Mouse (Mus musculus) ES-Bruce4 (cell line): ENCODE measurements at regions not wholly inside any gene's neighbourhood (a gene's known extent, or its start where the extent isn't known, plus 50 kb on each side); places are given as distances from the start of the nearest gene placed in this dataset.

ENCODE experiments used
- H3K27ac ChIP-seq: 2 replicates; pipeline ENCODE4 v1.5.1; 2012; ENCODE audit warnings: low read length, inconsistent platforms; ENCODE audit not compliant: insufficient read depth
- H3K27me3 ChIP-seq: 2 replicates; pipeline ENCODE4 v1.6.1; 2012; ENCODE audit warnings: mild to moderate bottlenecking, low read length, inconsistent platforms; ENCODE audit not compliant: control insufficient read depth, poor library complexity, insufficient read depth, severe bottlenecking
- H3K36me3 ChIP-seq: 2 replicates; pipeline ENCODE4 v1.6.1; 2012; ENCODE audit warnings: inconsistent platforms, mild to moderate bottlenecking, low read length, moderate library complexity; ENCODE audit not compliant: control insufficient read depth, poor library complexity, insufficient read depth, severe bottlenecking
- H3K4me1 ChIP-seq: one replicate; pipeline ENCODE4 v1.8.1; 2011; ENCODE audit warnings: low read length; ENCODE audit not compliant: control insufficient read depth, insufficient read depth
- H3K4me3 ChIP-seq: 2 replicates; pipeline ENCODE4 v1.5.1; 2011; ENCODE audit warnings: low read depth, mild to moderate bottlenecking, low read length
- H3K9ac ChIP-seq: 2 replicates; pipeline ENCODE4 v1.6.1; 2012; ENCODE audit warnings: low read depth, mild to moderate bottlenecking, inconsistent platforms; ENCODE audit not compliant: poor library complexity, severe bottlenecking
- H3K9me3 ChIP-seq: replicated peaks from 2 replicates; pipeline ENCODE4 v1.6.1; 2012; ENCODE audit warnings: mild to moderate bottlenecking, low read length, inconsistent platforms; ENCODE audit not compliant: control insufficient read depth, poor library complexity, insufficient read depth, severe bottlenecking
- CTCF ChIP-seq: IDR thresholded peaks from one replicate; pipeline ENCODE4 v1.8.1; 2011; ENCODE audit warnings: low read depth, low read length
- EP300 ChIP-seq: IDR thresholded peaks from 2 replicates; pipeline ENCODE4 v1.6.1; 2011; ENCODE audit warnings: low read depth, low read length; ENCODE audit not compliant: insufficient read depth
- POLR2A ChIP-seq: IDR thresholded peaks from one replicate; pipeline ENCODE4 v1.8.1; 2011; ENCODE audit warnings: low read length; ENCODE audit not compliant: insufficient read depth

GRCm38 (mm10) chr9:52376914-52377313 lies 208.5 kb upstream of the Zc3h12c start:
- no peak overlapping the region for H3K4me3 ChIP-seq
- no peaks in the 10 kb centered on the region for H3K36me3 ChIP-seq
- H3K9me3 ChIP-seq = no peaks in the 10 kb centered on the region
- no peak overlapping the region for H3K9ac ChIP-seq
- no peak for TF ChIP-seq EP300
- no peak for TF ChIP-seq CTCF
- TF ChIP-seq POLR2A = no peak
- no peak overlapping the region for H3K27ac ChIP-seq
- no peaks in the 10 kb centered on the region for H3K27me3 ChIP-seq
- H3K4me1 ChIP-seq = no peaks in the 10 kb centered on the region

- TF ChIP-seq EP300 (no peak), POLR2A (no peak), CTCF (no peak)
- Histone ChIP-seq H3K4me1 (no peaks in the 10 kb centered on the region), H3K4me3 (no peak overlapping the region), H3K9me3 (no peaks in the 10 kb centered on the region), H3K36me3 (no peaks in the 10 kb centered on the region), H3K9ac (no peak overlapping the region), H3K27ac (no peak overlapping the region), H3K27me3 (no peaks in the 10 kb centered on the region)
Observed at GRCm38 (mm10) chr9:52371296-52371695, 202.9 kb upstream of the Zc3h12c start.

GRCm38 (mm10) chr9:52368911-52369310 lies 200.5 kb upstream of the Zc3h12c start:
- Histone ChIP-seq H3K4me1 (no peaks in the 10 kb centered on the region), H3K9ac (no peak overlapping the region), H3K27me3 (no peaks in the 10 kb centered on the region), H3K36me3 (no peaks in the 10 kb centered on the region), H3K9me3 (no peaks in the 10 kb centered on the region), H3K4me3 (no peak overlapping the region), H3K27ac (no peak overlapping the region)
- no peak for TF ChIP-seq POLR2A
- TF ChIP-seq CTCF = no peak
- no peak for TF ChIP-seq EP300

- Histone ChIP-seq H3K36me3 (no peaks in the 10 kb centered on the region), H3K27ac (no peak overlapping the region), H3K9me3 (no peaks in the 10 kb centered on the region), H3K27me3 (no peaks in the 10 kb centered on the region), H3K4me3 (no peak overlapping the region), H3K4me1 (no peaks in the 10 kb centered on the region), H3K9ac (no peak overlapping the region)
- TF ChIP-seq CTCF = no peak
- TF ChIP-seq POLR2A = no peak
- TF ChIP-seq EP300 = no peak
Observed at GRCm38 (mm10) chr9:52368080-52368479, 199.7 kb upstream of the Zc3h12c start.

- no peak overlapping the region for H3K9ac ChIP-seq
- no peak overlapping the region for H3K27ac ChIP-seq
- H3K27me3 ChIP-seq = no peaks in the 10 kb centered on the region
- H3K4me1 ChIP-seq = no peaks in the 10 kb centered on the region
- H3K9me3 ChIP-seq = no peaks in the 10 kb centered on the region
- TF ChIP-seq POLR2A = no peak
- TF ChIP-seq CTCF = no peak
- TF ChIP-seq EP300 = no peak
- H3K4me3 ChIP-seq = no peak overlapping the region
- no peaks in the 10 kb centered on the region for H3K36me3 ChIP-seq
Observed at GRCm38 (mm10) chr9:52366046-52366445, 197.7 kb upstream of the Zc3h12c start.

- no peak overlapping the region for H3K9ac ChIP-seq
- H3K4me1 ChIP-seq = no peaks in the 10 kb centered on the region
- no peak for TF ChIP-seq CTCF
- TF ChIP-seq EP300 = no peak
- TF ChIP-seq POLR2A = no peak
- no peak overlapping the region for H3K4me3 ChIP-seq
- H3K9me3 ChIP-seq = no peaks in the 10 kb centered on the region
- H3K27ac ChIP-seq = no peak overlapping the region
- no peaks in the 10 kb centered on the region for H3K27me3 ChIP-seq
- no peaks in the 10 kb centered on the region for H3K36me3 ChIP-seq
Observed at GRCm38 (mm10) chr9:52361599-52361998, 193.2 kb upstream of the Zc3h12c start.
